Mouse (Mus musculus) lung, postnatal 0 days (tissue): ENCODE results near the gene Rsrc1.

Experiments used
- CTCF ChIP-seq: IDR thresholded peaks from 2 replicates; pipeline ENCODE4 v1.5.1; 2016; ENCODE audit warnings: antibody characterized with exemption, mild to moderate bottlenecking
- EP300 ChIP-seq: IDR thresholded peaks from 2 replicates; pipeline ENCODE4 v1.6.1; 2016; ENCODE audit warnings: antibody characterized with exemption, mild to moderate bottlenecking, control low read depth

GRCm38 (mm10) chr3:67059755-67060154 lies 78.6 kb downstream of the Rsrc1 start:
- no peak for TF ChIP-seq CTCF
- TF ChIP-seq EP300 = no peak
